Mouse (Mus musculus) T-helper 2 cell (primary cell): ENCODE data around the gene Atic.

Source experiments
- in situ Hi-C: fragments of 300-600 bp; cut with MboI, MseI; formaldehyde crosslinking; loops from one replicate; pipeline ENCODE4 v1.15.1; 2025; ENCODE audit warnings: high pct_unique_total_duplicates

Atic gene

DNA sequence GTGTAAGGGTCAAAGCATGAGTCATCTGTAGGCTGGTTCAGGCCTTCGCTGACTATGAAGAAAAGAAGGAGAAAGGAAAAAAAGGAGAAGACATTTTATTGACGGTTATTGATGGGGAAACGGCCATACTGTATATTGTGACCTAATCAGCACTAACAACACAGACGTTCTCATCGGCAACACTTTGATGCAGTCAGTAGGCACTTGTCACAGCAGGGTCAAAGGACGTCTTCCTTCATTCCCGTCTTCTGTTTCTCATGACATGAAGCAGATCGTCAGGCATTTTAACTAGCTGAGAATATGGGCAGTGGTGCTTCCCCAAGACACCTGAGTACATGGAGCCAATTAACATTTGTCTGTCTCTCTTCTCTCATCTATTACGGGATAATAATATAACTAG, 36.2 kb downstream of the Atic start:
- in situ Hi-C loops, result no loop called here

DNA sequence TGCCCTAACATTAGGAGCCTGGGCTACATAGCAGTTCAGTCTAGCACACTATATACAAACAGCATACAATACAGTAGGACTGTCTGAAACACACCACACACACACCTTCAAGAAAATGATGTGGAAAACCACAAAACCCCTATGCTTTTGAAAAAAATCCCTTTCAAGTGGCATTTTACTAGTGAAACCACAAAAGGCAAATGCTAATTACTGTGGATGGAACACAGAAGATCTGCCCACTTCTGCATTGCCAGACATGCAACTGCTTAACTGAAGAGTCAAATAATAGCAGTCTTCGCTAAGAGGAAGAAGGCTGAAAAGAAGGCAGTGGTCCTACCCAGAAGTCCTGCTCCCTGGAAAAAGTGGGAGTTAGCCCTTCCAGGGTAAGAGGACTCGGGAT, 37.3 kb downstream of the Atic start:
- in situ Hi-C loops, result no loop called here

DNA sequence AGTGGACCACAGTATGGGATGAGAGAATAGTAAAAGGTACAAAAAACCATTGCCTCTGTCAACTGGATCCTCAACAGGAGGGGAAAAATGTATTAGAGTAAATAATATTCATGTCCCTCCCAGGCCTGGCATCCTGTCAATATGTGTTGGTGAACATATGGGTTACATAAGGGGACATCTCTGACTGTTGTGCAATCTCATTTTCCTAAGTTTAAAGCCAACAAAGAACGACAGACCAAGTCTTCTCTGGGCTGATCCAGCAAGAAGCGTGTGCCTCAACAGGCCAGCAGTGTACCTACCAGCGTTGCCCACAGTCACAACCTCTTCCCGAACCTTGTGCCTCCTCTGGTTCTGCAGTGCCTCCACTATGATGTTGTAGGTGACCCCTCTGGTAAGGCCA, 38.4 kb downstream of the Atic start:
- in situ Hi-C loops, result no loop called here

DNA sequence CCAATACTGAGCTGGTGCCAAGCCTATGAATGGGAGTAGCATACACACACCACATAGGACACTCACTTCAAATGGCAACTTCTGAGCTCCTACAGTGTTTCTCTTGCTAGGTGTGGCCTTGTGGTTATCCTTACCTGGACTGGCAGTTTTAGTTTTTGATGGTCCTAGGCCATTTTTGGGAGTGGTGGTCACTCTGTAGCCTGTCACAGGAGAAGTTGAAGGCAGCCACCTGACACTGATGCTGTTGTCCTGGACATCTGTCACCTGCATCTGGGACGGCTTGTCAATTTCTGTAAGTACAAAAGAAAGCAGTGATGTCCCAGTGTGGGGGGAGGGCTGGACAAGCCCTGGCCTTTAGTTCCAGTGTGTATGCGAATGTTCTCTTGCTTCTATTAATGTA, 48.8 kb downstream of the Atic start:
- in situ Hi-C loops, result no loop called here

DNA sequence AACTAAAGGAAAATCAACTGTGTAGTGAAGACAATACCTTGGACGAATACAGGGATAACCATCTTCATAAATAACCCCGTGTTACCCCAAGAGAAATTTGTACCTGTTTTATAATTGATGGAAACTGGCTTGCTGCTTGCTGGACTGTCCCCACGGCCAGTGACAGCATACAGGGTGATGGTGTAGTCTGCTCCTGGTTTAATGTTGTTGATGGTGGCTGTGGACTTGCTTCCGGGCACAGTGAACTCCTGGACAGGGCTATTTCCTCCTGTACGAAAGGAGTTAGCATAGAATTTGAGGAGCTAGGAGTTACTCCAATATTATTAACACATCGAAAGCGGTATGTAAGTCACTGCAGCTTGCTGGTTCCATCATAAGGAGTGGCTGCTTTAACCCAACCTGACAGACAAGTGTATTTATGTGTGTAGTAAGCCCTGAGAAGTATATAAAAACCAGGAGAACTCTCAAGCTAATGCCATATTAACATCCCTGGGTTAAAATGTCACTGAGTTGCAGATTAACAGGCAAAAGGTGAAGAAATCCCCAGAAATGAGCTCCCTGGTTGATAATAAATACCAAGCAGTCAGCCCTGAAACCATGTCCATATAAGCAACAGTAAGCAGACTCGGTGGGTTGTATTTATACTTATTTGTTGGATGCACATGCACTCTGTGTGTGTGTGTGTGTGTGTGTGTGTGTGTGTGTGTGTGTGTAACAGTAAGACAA, 49.8 kb downstream of the Atic start:
- in situ Hi-C loops, result no loop called here

DNA sequence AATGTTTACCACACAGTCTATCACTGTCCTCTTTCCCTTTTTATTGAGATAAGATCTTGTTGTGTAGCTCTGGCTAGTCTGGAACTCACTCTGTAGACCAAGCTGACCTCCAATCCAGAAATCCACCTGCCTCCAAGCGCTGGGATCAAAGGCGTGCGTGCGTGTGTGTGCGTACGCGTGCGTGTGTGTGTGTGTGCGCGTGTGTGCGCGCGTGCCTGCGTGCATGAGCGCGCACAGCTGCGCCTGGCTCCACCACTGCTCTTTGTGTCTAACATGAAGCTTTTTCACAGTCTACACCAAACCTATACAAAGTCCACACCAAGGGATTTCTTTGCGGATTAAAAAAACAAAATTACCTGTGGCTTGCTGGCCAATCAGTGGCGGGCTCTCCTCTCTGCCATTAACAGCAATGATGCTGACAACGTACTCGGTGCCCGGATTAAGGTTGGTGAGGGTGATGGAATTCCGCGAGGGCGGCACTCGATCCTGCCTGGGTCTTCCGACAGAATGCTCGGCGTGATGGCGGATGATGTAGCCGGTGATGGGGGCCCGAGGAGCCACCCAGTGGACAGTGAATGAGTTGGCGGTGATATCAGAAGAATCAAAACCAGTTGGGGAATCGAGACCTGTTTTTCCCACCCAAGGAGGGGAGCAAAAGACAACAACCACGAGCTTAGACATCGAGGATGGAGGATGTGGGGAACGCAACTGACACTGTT, 52.3 kb downstream of the Atic start:
- in situ Hi-C loops, result no loop called here

DNA sequence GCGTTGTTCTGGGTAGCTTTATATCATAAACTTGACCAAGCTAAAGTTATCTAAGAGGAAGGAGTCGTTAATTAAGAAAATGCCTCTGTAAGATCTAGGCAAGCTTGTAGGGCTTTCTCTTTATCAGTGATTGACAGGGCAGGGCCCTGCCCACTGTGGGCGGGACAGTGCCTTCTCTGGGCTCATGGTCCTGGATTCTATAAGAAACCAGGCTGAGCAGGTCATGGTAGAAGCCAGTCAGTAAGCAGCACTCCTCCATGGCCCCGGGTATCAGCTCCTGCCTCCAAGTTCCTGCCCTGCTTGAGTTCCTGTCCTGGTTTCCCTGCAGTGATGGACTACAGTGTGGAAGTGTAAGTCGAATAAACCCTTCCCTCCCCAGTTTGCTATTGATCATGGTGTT, 53.0 kb downstream of the Atic start:
- in situ Hi-C loops, result no loop called here

DNA sequence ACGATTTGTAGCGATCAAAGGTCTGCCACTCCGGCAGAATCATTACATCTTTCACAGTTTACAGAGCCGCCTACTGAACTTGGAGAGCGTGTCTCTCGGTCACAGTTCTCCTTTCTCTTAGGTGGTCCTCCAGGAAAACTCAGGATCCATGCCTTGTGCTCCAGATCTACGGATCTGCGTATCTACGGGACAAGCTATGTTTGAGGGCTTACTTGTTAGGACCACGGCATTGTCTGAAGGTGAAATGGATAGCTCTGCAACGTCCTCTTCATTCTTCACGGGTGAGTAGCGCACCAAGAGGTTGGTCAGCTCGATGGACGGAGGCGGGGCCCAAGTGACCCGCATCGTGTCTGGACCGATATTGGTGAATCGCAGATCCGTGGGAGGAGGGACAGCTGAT, 55.3 kb downstream of the Atic start:
- in situ Hi-C loops, result no loop called here

DNA sequence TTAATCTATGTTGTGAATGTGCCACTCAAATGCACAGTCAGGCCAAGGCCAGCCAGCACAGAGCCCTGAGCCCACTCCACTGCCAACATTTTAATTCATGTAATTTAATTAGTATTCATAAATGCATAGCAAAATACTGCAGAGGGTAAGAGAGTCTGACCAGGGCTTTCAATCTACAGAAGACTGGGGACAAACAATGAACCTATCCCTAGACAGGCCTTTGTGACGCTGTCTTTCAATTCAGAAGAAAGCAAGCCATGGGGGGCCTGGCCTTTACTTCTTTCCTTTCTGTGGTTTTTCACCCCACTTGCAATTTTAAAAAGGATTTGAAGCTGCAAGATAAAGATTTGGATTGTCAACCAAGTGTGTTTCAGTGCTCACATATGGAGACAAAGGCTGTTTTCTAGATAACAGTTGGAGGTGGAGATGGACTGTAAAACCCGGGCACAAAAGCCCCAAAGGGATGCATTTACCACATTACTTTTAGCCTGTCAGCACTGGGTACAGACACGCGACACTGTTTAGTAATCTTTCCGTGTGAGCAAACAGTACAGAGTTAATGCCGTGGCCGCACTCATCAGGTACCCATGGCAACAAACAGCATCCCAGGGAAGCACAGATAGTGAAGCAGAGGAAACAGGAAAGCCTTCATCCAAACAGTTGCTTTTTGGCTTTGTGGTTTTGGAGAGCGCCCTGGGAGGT, 57.7 kb downstream of the Atic start:
- in situ Hi-C loops, result no loop called here

DNA sequence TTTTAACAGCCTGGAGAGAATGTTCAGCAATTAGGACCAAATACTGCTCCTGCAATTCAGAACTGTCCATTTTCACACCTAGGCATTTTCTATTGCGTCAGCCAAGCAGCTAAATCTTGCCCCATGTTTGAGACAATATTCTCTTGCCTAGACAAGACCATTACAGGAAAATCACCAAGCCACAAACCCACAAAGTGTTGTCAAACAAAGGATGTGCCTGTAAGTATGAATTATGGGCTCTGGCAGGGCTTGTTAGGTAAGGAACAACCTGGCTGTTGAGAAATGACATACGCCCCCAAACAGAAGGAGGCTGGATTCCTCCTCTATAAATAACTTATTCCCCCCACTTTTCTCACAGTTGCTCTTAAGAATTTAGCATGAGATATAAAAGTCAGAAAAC, 64.6 kb downstream of the Atic start:
- in situ Hi-C loops, result no loop called here

DNA sequence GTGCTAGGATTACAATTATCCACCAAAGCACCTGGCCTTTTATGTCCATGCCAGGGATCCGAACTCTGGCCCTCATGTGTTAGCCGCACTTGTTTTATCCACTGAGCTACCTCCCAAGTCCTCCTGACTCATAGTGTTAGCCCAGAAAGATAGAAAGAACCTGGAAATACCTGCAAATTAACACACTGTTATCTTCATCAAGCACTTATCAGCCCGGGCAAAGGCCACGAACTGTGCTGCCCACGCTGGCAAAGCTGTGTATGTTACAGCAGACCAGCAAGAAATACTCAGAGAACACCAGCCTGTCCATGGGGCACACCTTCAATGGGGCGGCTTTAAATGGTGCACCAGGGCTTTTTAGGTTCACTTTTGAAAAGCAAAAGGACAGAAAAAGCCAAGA, 66.7 kb downstream of the Atic start:
- in situ Hi-C loops, result no loop called here
